Mouse (Mus musculus): ENCODE results near the gene Dct.

The Dct gene

GRCm38 (mm10) chr14:118051975-118052630, at the start of gene Dct:
TSS of gene Dct (minus strand) at chr14:118052244.
- no peak for ATAC-seq (ENCODE audit: insufficient number of reproducible peaks, low FRiP score, low TSS enrichment)

- no peak for ATAC-seq (ENCODE audit: insufficient number of reproducible peaks, low FRiP score, low TSS enrichment)
Measured at GRCm38 (mm10) chr14:118101227-118101990, 49.4 kb upstream of the Dct start.

GRCm38 (mm10) chr14:118098265-118098664, 46.2 kb upstream of the Dct start:
- no peak for ATAC-seq (ENCODE audit: insufficient number of reproducible peaks, low FRiP score, low TSS enrichment)

GRCm38 (mm10) chr14:118089806-118090392, 37.9 kb upstream of the Dct start:
- peak; percentile 38; the same call in 1 of the 2 replicates for ATAC-seq (ENCODE audit: insufficient number of reproducible peaks, low FRiP score, low TSS enrichment)

- peak; percentile 59 for ATAC-seq (ENCODE audit: insufficient number of reproducible peaks, low FRiP score, low TSS enrichment)
Measured at GRCm38 (mm10) chr14:118089215-118089805, 37.3 kb upstream of the Dct start.

GRCm38 (mm10) chr14:118088437-118089207, 36.6 kb upstream of the Dct start:
- peak; percentile 13; the same call in 1 of the 2 replicates for ATAC-seq (ENCODE audit: insufficient number of reproducible peaks, low FRiP score, low TSS enrichment)

GRCm38 (mm10) chr14:118086271-118087035, 34.4 kb upstream of the Dct start:
- no peak for ATAC-seq (ENCODE audit: insufficient number of reproducible peaks, low FRiP score, low TSS enrichment)

GRCm38 (mm10) chr14:118083851-118084250, 31.8 kb upstream of the Dct start:
- ATAC-seq (ENCODE audit: insufficient number of reproducible peaks, low FRiP score, low TSS enrichment), result no peak

GRCm38 (mm10) chr14:118080606-118081005, 28.6 kb upstream of the Dct start:
- no peak for ATAC-seq (ENCODE audit: insufficient number of reproducible peaks, low FRiP score, low TSS enrichment)

GRCm38 (mm10) chr14:118070100-118070499, 18.1 kb upstream of the Dct start:
- no peak for ATAC-seq (ENCODE audit: insufficient number of reproducible peaks, low FRiP score, low TSS enrichment)

GRCm38 (mm10) chr14:118069439-118070079, 17.5 kb upstream of the Dct start:
- ATAC-seq (ENCODE audit: insufficient number of reproducible peaks, low FRiP score, low TSS enrichment), result no peak

- no peak for ATAC-seq (ENCODE audit: insufficient number of reproducible peaks, low FRiP score, low TSS enrichment)
Measured at GRCm38 (mm10) chr14:118061766-118062432, 9.9 kb upstream of the Dct start.

GRCm38 (mm10) chr14:118058581-118058886, 6.5 kb upstream of the Dct start:
- no peak for ATAC-seq (ENCODE audit: insufficient number of reproducible peaks, low FRiP score, low TSS enrichment)

GRCm38 (mm10) chr14:118057696-118058580, 5.9 kb upstream of the Dct start:
- ATAC-seq (ENCODE audit: insufficient number of reproducible peaks, low FRiP score, low TSS enrichment), result no peak

- no peak for ATAC-seq (ENCODE audit: insufficient number of reproducible peaks, low FRiP score, low TSS enrichment)
Measured at GRCm38 (mm10) chr14:118052770-118053169, 726 bp upstream of the Dct start.

GRCm38 (mm10) chr14:118051396-118051795, 648 bp downstream of the Dct start:
- ATAC-seq (ENCODE audit: insufficient number of reproducible peaks, low FRiP score, low TSS enrichment), result no peak

GRCm38 (mm10) chr14:118050990-118051389, 1.1 kb downstream of the Dct start:
- no peak for ATAC-seq (ENCODE audit: insufficient number of reproducible peaks, low FRiP score, low TSS enrichment)

GRCm38 (mm10) chr14:118050431-118050830, 1.6 kb downstream of the Dct start:
- ATAC-seq (ENCODE audit: insufficient number of reproducible peaks, low FRiP score, low TSS enrichment), result no peak
